Mouse (Mus musculus): Measurements from ENCODE around the gene Hacd4.

Gene Hacd4

GRCm38 (mm10) chr4:88438326-88438989, at the start of gene Hacd4:
Hacd4 (minus strand) TSS chr4:88438928.
- DNase-seq (ENCODE audit: low spot score in 2 of 2): peak; percentile 70 to 78

- DNase-seq (ENCODE audit: low spot score in 2 of 2): no peak
These were observed 49.4 kb upstream of the Hacd4 start for GRCm38 (mm10) chr4:88488107-88488506.

DNA sequence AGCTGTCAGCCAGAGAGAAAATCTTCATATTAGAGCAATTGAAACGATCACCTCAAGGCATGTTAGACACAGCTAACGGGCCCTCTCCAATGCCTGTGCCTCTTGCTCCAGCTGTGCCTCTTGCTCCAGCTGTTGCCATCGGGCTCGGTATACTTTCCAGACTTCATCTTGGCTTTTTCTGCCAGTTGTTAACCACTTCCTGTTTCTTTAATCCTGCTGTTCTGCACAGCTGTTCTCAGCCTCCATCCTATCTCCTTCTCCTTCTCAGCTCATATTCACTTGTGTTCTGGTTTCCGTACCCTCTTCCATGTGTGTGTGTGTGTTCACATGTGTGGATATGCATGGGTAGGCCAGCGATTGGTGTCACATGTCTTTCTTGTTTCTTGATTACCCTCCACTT, 41.4 kb upstream of the Hacd4 start:
- no peak for DNase-seq (ENCODE audit: low spot score in 2 of 2)

DNA sequence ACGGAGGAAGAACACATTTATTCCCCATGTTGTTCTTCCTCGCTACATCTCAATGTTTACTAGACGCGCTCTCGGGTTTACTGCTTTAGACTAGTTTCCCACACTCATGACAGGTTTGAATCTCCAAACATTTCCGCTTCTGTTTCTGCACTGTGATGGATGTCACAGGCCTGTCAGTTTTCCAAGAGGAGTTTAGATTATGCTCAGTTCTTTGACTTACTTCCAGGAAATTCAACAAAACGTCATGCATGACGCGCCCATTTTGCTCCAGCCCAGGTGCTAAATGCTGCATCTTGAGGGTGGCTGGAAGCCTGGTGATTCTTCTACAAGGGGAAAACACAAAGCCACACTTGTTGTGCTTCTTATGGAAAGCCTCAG, 40.1 kb upstream of the Hacd4 start:
- no peak for DNase-seq (ENCODE audit: low spot score in 2 of 2)

- DNase-seq (ENCODE audit: low spot score in 2 of 2): no peak
These were observed 39.6 kb upstream of the Hacd4 start for GRCm38 (mm10) chr4:88478177-88478808.

GRCm38 (mm10) chr4:88476511-88477210, 37.9 kb upstream of the Hacd4 start:
- DNase-seq (ENCODE audit: low spot score in 2 of 2): no peak

DNA sequence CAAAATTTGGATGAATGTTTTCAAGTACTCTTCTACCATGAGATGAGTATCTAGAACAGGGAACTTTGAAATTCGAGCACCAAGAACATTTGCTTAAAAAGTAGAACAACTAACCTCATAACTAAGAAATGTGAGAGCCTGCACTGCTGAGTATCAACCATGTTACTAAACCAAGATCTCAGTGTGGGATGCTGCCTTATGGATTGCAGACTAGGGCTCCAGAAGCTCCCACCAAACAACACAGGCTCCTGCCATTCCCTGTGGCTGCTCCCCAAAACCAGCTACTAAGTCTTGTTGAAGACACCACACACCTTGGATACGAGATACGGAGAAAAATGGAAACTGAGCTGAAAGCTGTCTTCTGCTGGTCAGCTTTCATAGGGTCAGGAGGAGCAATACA, 37.4 kb upstream of the Hacd4 start:
- DNase-seq (ENCODE audit: low spot score in 2 of 2): no peak

GRCm38 (mm10) chr4:88471528-88471927, 32.8 kb upstream of the Hacd4 start:
- no peak for DNase-seq (ENCODE audit: low spot score in 2 of 2)

GRCm38 (mm10) chr4:88464574-88464973, 25.8 kb upstream of the Hacd4 start:
- DNase-seq (ENCODE audit: low spot score in 2 of 2): no peak

DNA sequence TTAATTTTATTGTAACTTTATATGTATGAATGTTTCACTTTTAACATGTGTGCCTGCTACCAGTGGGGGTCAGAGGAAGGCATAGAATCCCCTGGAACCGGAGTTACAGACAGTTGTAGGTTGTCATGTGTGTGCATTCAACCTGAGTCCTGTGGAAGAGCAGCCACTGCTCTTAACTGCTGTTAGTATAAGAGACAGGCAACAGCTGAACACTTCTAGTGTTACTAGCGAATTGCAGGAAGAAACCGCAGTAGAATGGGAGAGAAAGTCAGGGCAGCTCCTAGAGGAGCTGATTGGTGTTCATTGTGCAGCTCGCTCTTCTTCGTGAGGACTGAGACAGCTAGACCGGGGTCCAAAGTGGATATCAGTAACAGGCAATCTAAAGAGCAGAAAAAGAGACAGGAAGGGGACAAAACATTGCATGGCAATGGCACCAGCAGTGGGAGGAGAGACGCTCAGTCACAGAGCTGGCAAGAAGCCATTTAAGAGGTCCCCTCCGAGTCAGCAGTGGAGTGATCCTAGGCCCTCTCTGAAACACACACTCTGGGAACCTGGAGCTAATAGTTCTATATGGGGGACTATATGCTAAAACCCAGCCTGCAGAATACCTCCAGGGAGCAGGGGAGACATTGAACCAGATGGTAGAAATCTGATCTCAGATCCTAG, 24.4 kb upstream of the Hacd4 start:
- no peak for DNase-seq (ENCODE audit: low spot score in 2 of 2)

DNA sequence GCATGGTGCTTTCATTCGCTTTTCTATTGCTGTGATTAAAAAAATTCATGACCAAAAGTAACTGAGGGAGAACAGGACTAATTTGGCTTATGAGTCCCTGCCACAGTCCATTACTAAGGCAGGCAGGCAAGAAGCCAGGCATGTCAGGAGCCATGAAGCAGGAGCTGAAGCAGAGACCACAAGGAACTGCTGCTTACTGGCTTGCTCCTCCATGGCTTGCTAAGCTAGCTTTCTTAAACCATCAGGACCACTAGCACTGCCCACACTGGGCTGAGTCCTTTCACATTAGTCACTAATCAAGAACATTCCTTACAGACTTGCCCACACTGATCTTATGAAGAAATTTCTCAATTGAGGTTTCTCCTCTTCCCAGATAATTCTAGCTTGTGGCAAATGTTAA, 23.8 kb upstream of the Hacd4 start:
- no peak for DNase-seq (ENCODE audit: low spot score in 2 of 2)

GRCm38 (mm10) chr4:88461315-88461714, 22.6 kb upstream of the Hacd4 start:
- no peak for DNase-seq (ENCODE audit: low spot score in 2 of 2)

GRCm38 (mm10) chr4:88458673-88459072, 19.9 kb upstream of the Hacd4 start:
- no peak for DNase-seq (ENCODE audit: low spot score in 2 of 2)

GRCm38 (mm10) chr4:88458093-88458492, 19.4 kb upstream of the Hacd4 start:
- no peak for DNase-seq (ENCODE audit: low spot score in 2 of 2)

GRCm38 (mm10) chr4:88450087-88450765, 11.5 kb upstream of the Hacd4 start:
- no peak for DNase-seq (ENCODE audit: low spot score in 2 of 2)

- DNase-seq (ENCODE audit: low spot score in 2 of 2): no peak
These were observed 10.2 kb upstream of the Hacd4 start for GRCm38 (mm10) chr4:88448976-88449375.

GRCm38 (mm10) chr4:88440814-88441213, 2.1 kb upstream of the Hacd4 start:
- DNase-seq (ENCODE audit: low spot score in 2 of 2): no peak

DNA sequence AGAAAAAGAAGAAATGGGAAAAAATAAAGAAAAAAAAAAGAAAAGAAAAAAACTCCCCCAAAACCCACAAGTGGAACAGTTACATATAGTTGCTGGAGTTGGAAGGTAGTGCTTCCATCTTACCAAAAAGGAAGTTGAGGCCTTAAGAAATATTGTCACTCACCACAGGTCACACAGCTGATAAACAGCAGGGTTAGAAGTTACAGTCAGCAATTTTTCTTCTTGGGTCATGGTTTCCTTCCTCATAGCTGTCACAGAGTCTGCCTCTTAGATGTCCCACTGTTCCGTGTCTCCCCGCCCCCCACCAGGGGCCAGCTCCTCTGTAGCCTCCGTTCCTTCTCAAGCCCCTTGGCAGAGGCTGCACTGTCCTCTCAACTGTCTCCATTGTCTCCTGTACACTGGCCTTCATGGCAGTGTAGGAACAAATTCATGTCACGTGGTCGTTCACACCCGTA, 968 bp upstream of the Hacd4 start:
- DNase-seq (ENCODE audit: low spot score in 2 of 2): no peak

- no peak for DNase-seq (ENCODE audit: low spot score in 2 of 2)
These were observed 232 bp upstream of the Hacd4 start for GRCm38 (mm10) chr4:88438990-88439329.

DNA sequence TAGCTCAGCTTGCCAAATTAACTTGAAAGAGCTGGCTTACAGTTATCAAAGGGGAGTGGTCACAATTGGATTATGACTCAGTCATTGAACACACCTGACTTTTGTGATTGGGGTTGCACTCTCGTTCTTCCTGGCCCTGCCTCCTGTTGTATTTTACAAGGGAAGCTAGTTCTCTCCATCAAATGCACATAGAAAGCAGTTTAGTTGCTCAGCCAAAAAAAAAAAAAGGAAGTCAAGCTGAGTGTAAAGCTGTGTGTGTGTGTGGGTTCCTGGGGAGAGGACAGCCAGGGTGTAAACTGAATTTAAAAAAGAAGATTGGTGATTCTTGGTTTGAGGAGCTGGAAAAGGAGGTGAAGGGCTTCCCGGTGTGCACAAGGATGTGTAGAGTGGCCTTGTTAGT, 811 bp downstream of the Hacd4 start:
- no peak for DNase-seq (ENCODE audit: low spot score in 2 of 2)

- no peak for DNase-seq (ENCODE audit: low spot score in 2 of 2)
These were observed 1.6 kb downstream of the Hacd4 start for GRCm38 (mm10) chr4:88437166-88437565.

DNA sequence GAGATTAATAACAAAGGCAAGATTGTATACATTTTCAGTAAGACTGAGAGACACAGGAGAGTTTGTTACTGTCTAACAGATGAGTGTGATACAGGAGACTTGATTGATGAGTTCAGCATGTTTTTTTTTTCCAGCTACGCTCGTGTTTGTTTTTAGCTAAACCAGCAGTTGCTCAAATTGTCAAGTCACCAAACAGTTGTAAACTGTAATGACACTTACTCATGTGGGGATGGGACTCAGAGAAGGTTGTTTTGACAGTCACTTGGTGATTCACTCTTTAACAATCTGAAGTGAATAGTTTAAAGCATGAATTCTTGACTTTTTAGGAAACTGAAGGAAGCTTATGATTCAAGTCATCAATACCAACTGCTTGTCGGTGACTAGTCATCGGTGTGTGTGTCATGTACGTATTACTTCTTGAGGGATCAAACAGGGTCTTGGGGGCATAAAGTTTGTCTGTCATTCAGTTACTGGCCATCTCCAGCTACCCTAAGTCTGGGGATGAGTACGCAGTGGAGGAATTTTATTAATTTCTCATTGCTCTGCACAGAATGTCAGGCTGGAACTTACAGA, 2.0 kb downstream of the Hacd4 start:
- no peak for DNase-seq (ENCODE audit: low spot score in 2 of 2)
